Mouse (Mus musculus) testis, adult 2 months (tissue): ENCODE measurements at regions not wholly inside any gene's neighbourhood (a gene's known extent, or its start where the extent isn't known, plus 50 kb on each side); places are given as distances from the start of the nearest gene placed in this dataset.

ENCODE experiments used
- H3K27ac ChIP-seq: fragments of 200-500 bp; 2 replicates; pipeline ENCODE4 v1.5.1; 2012; ENCODE audit warnings: low read depth, low read length; ENCODE audit not compliant: control insufficient read depth, insufficient read depth
- H3K27me3 ChIP-seq: fragments of 200-500 bp; 2 replicates; pipeline ENCODE4 v1.6.1; 2012; ENCODE audit warnings: mild to moderate bottlenecking, low read length, moderate library complexity; ENCODE audit not compliant: control insufficient read depth, insufficient read depth
- H3K36me3 ChIP-seq: fragments of 200-500 bp; 2 replicates; pipeline ENCODE4 v1.6.1; 2012; ENCODE audit warnings: mild to moderate bottlenecking, low read length; ENCODE audit not compliant: control insufficient read depth, insufficient read depth
- H3K4me1 ChIP-seq: fragments of 200-500 bp; 2 replicates; pipeline ENCODE4 v1.6.1; 2012; ENCODE audit warnings: low read length; ENCODE audit not compliant: control insufficient read depth, insufficient read depth
- H3K4me3 ChIP-seq: fragments of 200-500 bp; 2 replicates; pipeline ENCODE4 v1.5.1; 2012; ENCODE audit warnings: low read depth, mild to moderate bottlenecking, low read length, moderate library complexity, mixed read lengths; ENCODE audit not compliant: control insufficient read depth
- CTCF ChIP-seq: fragments of 200-500 bp; IDR thresholded peaks from 2 replicates; pipeline ENCODE4 v1.5.1; 2012; ENCODE audit warnings: low read depth, mild to moderate bottlenecking, inconsistent platforms, low read length, moderate library complexity; ENCODE audit not compliant: control insufficient read depth, insufficient read depth, insufficient replicate concordance
- POLR2A ChIP-seq: fragments of 200-500 bp; IDR thresholded peaks from 2 replicates; pipeline ENCODE4 v1.6.1; 2012; ENCODE audit warnings: low read depth, mild to moderate bottlenecking, inconsistent platforms, low read length, moderate library complexity; ENCODE audit not compliant: control insufficient read depth

- TF ChIP-seq POLR2A (no peak), CTCF (no peak)
- H3K27ac ChIP-seq = no peak overlapping the region
- no peaks in the 10 kb centered on the region for H3K36me3 ChIP-seq
- H3K4me3 ChIP-seq = no peak overlapping the region
- no peaks in the 10 kb centered on the region for H3K27me3 ChIP-seq
- H3K4me1 ChIP-seq = no peaks in the 10 kb centered on the region
These were observed 117.0 kb upstream of the Gm30302 start for GRCm38 (mm10) chr13:49915781-49916180.
